Mouse (Mus musculus): ENCODE measurements around the gene Hoxb6.

Gene Hoxb6

DNA sequence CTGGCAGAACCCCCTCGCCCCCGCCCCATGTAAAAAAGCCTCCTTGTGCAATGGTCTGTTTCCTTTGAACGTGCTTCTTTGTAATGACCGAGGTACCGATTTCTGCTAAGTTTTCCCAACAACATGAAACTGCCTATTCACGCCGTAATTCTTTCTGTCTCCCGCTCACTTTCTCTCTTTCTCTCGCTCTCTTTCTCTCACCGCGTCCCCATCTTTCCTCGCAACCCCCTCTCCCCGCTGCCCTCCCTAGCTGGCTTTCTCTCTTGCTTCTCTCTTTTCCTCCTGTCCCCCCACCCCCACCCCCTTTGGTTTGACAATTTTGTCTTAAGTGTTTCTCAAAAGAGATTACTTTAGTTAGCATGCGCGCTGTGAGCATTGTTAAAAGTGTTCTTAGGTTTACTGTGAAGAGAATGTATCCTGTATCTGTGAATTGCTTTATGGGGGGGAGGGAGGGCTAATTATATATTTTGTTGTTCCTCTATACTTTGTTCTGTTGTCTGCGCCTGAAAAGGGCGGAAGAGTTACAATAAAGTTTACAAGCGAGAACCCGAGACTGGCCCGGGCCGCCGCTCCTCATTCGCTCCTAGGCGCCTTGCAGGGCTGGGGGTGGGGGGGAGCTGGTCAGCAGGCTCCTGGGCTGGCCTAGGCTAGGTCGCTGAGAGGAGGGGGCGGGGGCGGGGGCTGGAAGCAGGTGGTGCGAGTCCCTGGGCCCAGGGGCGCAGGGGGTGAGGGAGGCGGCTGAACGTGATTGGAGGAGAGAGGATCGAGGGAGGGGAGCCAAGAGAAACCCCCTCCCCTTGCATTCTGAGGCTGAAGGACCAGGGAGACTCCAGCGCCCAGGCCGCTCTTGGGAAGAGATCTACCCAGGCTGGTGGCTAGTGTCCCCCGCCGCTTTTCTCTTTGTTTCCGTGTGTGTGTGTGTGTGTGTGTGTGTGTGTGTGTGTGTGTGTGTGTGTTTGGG, 7.2 kb upstream of the Hoxb6 start:
- DNase-seq (ENCODE audit: low read depth, low spot score): peak; percentile 95

DNA sequence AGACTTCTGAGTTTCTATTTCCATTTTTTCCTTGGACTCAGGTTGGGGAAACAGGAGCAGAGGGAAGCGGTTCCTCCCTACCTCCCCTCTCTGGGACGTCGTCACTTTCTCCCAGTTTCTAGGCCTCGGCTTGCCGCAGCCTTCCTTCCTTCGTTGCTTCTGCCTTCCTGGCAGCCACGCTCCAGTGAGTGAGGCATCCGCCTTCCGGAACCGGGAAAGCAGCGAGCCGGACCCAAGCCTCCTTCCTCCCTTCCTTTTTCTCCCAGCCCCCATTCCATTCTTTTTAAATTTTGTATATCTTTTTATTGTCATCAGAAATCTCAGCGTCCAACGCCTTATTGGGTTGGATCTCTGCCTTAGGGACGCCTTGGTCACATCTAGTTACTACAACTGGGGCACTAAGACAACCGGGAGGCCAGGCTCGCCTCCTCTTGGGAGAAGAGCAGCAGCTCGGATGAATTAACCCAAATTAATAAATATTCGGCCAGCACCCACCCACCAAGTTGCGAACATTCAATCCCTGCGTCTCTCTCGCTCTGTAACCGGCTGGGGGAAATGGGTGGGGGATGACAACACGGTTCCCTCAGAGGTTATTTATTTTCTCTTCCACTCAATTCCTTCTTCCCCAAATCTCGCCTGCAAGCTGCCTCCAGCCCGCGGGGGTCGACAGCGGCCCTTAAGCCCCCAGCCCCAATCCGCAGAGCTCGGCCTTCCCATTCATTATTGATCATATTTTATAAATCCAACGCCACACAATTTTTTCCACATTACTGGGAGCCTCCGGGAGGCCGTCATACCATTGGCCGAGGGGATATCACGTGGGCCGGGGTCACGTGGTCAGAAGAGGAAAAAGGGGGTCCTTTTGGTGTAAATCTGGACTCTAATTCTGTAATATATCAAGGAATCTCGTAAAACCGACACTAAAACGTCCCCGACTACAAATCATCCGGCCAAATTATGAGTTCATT, 6.2 kb upstream of the Hoxb6 start, which contains the start of gene Hoxb7:
Gene Hoxb7, plus strand, starts transcription at position 853 of the 968 bp plus-strand sequence.
- peak; percentile 88 for DNase-seq (ENCODE audit: low read depth, low spot score)

DNA sequence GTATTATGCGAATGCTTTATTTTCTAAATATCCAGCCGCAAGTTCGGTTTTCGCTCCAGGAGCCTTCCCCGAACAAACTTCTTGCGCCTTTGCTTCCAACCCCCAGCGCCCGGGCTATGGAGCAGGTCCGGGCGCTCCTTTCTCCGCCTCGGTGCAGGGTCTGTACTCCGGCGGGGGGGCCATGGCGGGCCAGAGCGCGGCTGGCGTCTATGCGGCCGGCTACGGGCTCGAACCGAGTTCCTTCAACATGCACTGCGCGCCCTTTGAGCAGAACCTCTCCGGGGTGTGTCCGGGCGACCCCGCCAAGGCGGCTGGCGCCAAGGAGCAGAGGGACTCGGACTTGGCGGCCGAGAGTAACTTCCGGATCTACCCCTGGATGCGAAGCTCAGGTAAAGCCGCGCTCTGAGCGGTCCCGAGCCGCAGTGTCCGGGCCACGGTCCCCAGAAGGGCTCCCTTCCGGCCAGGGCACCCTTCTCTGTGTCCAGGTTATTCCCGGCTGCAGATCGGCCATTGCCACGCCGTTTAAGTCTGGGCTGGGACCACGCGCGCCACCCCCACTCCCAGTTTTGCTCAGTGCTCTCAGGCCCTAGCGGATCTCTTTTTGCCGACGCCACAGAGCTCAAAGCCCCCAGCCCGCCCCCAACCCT, 5.4 kb upstream of the Hoxb6 start:
- no peak for DNase-seq (ENCODE audit: low read depth, low spot score)

DNA sequence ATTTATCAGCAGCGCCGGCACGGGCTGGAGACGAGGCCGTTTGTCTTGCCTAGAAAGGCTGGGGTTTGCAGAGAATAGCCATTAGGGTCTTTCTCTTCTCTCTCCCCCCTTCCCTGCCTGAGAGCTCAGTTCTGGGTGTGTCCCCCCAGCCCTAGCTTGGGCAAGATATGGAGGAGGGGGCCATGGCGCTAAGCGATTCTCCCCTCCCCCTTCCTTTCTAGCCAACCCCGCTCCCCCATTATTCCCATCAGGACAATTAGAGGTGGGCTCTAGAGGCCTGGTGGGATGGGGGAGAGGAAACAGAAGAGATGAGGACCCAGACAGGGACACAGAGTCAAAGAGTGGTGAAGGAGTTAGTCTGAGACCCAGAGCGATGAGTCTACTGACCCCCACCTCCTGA, 4.9 kb upstream of the Hoxb6 start:
- no peak for DNase-seq (ENCODE audit: low read depth, low spot score)

- DNase-seq (ENCODE audit: low read depth, low spot score): no peak
Measured at GRCm38 (mm10) chr11:96288455-96289221, 3.6 kb upstream of the Hoxb6 start.

DNA sequence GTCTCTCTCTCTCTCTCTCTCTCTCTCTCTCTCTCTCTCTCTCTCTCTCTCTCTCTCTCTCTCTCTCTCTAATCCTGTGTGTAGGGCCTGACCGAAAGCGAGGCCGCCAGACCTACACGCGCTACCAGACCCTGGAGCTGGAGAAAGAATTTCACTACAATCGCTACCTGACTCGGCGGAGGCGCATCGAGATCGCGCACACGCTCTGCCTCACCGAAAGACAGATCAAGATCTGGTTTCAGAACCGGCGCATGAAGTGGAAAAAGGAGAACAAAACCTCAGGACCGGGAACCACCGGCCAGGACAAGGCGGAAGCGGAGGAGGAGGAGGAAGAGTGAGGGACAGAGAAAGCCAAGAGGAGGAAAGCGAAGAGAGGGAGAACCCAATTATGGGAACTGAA, 3.0 kb upstream of the Hoxb6 start:
- DNase-seq (ENCODE audit: low read depth, low spot score): no peak

DNA sequence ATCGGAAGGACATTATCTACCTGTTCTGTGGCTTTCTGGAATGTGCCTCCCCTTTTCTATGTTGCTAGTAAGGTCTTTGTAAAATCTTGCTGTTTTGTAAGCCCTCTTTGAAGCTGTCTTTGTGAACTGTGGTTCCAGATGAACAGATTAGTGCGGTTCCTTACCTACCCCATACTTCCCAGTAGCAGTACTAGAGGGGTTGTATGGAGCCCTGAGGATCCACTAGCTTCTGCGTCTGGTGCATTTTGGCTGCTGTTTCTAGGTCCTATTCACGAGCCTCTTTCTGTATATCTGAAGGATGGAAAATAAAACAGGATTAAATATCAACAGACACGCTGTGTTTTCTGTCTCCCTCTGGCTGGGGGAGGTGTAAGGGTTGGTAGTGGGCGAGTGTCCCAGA, 2.4 kb upstream of the Hoxb6 start:
- no peak for DNase-seq (ENCODE audit: low read depth, low spot score)

GRCm38 (mm10) chr11:96290705-96291355, 1.4 kb upstream of the Hoxb6 start:
- DNase-seq (ENCODE audit: low read depth, low spot score): no peak

DNA sequence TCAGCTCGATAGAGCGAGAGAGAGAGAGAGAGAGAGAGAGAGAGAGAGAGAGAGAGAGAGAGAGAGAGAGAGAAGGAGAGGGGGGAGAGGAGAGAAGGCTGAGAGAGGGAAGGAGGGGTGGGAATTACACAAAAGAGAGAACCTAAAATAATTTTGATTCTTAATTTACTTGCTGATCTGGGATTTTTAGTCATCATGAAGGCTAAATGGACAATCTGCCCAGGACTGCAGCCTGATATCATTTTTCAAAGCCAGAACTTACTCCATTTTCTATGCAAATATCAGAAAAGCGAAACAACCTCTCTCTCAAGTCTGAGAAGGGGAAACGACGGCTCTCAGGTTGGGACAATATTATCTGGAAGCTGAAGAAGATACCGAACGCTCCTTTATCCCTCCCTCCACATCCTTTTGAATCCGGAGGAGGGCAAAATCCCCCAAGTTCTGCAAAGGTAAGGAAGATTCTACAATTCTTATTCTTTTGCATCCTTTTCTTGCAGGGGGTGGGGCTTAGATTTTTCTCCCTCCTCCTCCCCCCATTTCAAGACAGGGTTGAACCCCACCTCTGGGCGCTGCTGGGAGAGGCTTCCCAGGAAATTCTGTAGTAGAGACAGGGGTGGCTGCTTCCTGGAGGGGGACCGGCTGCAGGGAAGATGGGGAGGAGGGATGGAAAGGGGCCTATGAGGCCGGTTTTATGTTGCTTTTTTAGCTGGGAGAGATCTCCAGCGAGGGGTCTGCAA, 457 bp downstream of the Hoxb6 start:
- no peak for DNase-seq (ENCODE audit: low read depth, low spot score)

DNA sequence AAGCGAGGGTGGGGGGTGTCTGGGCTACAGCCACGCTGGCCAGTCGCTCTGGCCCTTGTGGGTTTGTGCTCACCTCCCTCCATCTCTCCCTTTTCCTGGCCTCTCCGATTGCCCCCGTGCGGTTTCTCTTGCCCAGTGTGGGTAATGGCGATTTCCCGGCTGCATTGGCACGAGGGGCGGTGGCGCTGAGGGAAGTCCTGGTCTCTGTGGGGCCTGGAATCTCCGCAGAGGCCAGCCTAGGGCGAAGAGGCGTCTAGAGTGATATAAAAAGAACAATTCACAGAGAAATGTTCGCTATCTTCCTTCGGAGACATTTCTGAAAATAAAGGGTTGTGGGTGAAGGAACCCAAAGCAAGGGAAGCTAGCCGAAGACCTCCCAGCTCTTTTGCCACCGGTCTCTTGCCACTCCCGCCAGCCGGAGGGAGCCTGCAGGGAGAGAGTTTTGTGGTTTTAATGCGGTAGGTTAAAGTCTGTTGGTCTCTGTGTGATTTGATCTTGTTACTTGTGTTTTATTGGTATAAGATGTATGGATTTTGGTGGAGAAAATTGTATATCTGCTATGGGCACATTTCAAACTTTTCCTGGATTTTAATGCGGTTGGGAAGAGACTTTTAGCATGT, 1.1 kb downstream of the Hoxb6 start:
- DNase-seq (ENCODE audit: low read depth, low spot score): no peak

GRCm38 (mm10) chr11:96294245-96295091, 2.2 kb downstream of the Hoxb6 start:
- DNase-seq (ENCODE audit: low read depth, low spot score): peak; percentile 95

DNA sequence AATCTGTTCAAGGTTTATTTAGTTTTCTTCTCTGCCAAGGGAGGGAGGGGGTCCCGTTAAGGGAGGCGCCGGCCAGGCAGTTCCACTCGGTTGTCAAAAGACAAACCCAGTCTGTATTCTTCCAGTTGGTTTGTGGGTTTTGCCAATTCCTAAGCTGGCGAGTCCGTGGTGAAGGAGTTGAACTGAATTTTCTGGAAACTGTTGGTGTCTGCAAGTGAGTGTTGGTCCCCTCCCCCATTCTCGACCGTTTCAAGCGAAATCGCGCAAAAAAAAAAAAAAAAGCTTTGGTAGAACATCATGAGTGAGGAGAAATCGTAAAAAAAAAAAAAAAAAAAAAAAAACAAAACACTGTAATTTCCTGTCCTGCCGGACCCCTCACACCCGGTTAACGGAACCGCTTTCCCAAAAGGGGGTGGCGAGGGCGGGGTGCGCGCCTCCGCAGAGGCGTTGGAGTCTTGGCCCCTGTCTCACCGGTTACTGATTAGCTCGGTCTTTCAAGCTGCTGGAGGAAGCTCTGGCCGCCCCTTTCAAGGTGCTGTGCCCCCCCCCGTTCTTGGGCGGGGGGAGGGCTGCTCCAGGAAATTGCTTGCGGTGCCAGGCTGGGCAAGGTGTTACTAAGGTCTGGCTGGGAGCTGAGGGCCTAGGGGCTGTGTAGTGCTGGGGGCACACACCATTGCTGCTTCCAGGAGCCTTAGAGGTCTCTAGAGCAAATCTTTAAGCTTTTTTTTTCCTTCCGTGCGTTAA, 3.0 kb downstream of the Hoxb6 start:
- DNase-seq (ENCODE audit: low read depth, low spot score): no peak

DNA sequence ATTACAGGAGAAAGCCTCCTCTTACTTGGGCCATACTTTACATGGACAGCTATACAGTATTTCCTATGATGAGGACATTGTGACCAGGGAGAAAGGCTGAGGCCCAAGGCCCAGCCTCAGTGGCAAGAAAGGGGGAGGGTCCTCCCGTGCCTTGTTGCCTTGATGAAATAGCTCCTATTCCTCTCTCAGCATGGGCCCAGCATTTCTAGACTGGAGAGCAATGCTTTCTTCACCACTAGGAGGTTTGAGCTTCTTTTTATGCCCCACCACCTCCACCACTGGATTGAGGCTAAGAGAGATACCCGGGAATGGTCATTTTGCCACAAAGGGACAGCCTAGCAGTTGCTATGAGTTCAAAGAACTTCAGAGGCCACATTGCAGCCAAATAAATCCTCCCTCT, 4.7 kb downstream of the Hoxb6 start:
- DNase-seq (ENCODE audit: low read depth, low spot score): no peak

- DNase-seq (ENCODE audit: low read depth, low spot score): no peak
Measured at GRCm38 (mm10) chr11:96297428-96297827, 5.2 kb downstream of the Hoxb6 start.

DNA sequence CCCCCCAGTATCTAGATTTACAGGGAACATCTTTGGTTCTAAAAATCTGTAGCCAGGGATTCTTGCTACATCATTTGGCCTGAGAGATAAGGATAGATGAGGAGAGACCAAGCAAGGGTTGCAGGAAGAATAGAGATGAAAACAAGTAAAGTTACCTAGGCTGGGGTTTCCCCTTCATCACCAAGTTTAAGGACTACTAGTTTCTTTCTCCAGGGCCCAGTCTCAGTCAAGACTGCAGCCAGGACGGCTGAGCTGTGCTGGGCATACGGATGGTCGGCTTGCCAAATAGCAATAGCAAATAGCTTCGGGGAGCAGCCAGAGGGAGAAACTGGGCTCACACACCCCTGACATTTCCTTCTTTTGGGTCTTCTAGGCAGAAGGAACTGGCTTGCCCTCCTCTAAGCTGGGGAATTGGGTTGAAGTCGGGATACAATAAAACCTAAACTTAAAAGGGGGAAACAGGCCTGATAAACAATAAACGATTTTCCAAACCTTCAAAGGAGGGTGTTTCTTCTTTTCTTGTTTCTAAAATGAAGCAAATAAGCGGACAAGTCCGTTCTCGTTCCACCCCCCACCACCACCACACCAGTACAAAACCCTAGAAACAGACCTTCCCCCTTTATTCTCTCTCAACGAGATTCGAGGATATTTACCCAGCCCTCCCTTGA, 5.8 kb downstream of the Hoxb6 start:
- DNase-seq (ENCODE audit: low read depth, low spot score): no peak

DNA sequence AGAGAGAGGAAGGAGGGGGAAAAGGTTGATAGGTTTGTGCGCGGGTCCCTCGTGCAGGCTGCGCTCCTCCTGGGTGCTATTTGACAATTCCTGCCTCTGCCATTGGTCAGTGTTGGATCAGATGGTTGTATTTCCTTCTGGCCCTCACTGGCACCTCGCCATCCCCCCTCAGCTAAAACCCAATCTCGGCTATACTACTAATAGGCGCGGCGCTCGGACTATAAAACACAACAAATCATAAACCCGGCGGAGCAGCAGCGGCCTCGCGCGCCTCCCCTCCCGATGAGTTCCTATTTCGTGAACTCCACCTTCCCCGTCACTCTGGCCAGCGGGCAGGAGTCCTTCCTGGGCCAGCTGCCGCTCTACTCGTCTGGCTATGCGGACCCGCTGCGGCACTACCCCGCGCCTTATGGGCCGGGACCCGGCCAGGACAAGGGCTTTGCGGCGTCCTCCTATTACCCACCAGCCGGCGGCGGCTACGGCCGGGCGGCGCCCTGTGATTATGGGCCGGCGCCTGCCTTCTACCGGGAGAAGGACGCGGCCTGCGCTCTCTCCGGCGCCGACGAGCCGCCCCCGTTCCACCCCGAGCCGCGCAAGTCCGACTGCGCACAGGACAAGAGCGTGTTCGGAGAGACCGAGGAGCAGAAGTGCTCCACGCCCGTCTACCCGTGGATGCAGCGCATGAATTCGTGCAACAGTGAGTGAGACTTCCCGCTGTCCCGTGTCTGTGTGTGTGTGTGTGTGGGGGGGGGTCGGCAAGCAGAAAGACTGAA, 6.8 kb downstream of the Hoxb6 start:
- peak; percentile 77 for DNase-seq (ENCODE audit: low read depth, low spot score)

Measured in mesoderm, embryonic 11.5 days (tissue).